Mouse (Mus musculus) cerebellum, adult (tissue): ENCODE measurements at regions not wholly inside any gene's neighbourhood (a gene's known extent, or its start where the extent isn't known, plus 50 kb on each side); places are given as distances from the start of the nearest gene placed in this dataset.

ENCODE experiments used
- ATAC-seq: cut with Nextera tagmentation; 2 replicates; pipeline ENCODE4 v1.9.2; 2017; ENCODE audit warnings: mild to moderate bottlenecking, moderate library complexity, mixed read lengths; ENCODE audit not compliant: insufficient number of reproducible peaks, low FRiP score, low TSS enrichment

- ATAC-seq = no peak
Measured at GRCm38 (mm10) chr15:72383470-72383869, 1450.9 kb upstream of the Gm6569 start.

GRCm38 (mm10) chr15:72393226-72393625, 1441.1 kb upstream of the Gm6569 start:
- no peak for ATAC-seq

GRCm38 (mm10) chr15:72411956-72412355, 1422.4 kb upstream of the Gm6569 start:
- no peak for ATAC-seq
